Mouse (Mus musculus) limb, embryonic 11.5 days (tissue): ENCODE data around the gene Map2k4. TPM values are rescaled to one million over a fixed set of nuclear protein-coding genes. Genes with fewer than 3 reads are reported as not detected.

ENCODE experiments used
- ATAC-seq: fragments of 200-750 bp; cut with Nextera tagmentation; 2 replicates; pipeline ENCODE4 v1.8.0; 2017; ENCODE audit warnings: low read depth; ENCODE audit not compliant: insufficient number of reproducible peaks, low FRiP score, low TSS enrichment
- DNase-seq: peaks from one replicate; pipeline ENCODE4 v3.0.0-alpha.2; 2015; ENCODE audit warnings: low spot score
- H3K27ac ChIP-seq: fragments of 300-500 bp; sonication (generic); replicated peaks from 2 replicates; pipeline ENCODE4 v1.5.1; 2014; ENCODE audit warnings: low read depth, mild to moderate bottlenecking, low read length
- H3K27me3 ChIP-seq: fragments of 300-500 bp; sonication (generic); 2 replicates; pipeline ENCODE4 v1.6.1; 2014; ENCODE audit warnings: mild to moderate bottlenecking, low read length, mixed read lengths; ENCODE audit not compliant: control insufficient read depth, insufficient read depth
- H3K36me3 ChIP-seq: fragments of 300-500 bp; sonication (generic); 2 replicates; pipeline ENCODE4 v1.6.1; 2014; ENCODE audit warnings: mild to moderate bottlenecking, low read length, moderate library complexity, mixed read lengths; ENCODE audit not compliant: control insufficient read depth, insufficient read depth
- H3K4me1 ChIP-seq: fragments of 300-500 bp; sonication (generic); 2 replicates; pipeline ENCODE4 v1.6.1; 2014; ENCODE audit warnings: low read length, mixed read lengths; ENCODE audit not compliant: control insufficient read depth, insufficient read depth
- H3K4me2 ChIP-seq: fragments of 300-500 bp; sonication (generic); 2 replicates; pipeline ENCODE4 v1.6.1; 2014; ENCODE audit warnings: low read depth, mild to moderate bottlenecking, moderate library complexity; ENCODE audit not compliant: severe bottlenecking
- H3K4me3 ChIP-seq: fragments of 300-500 bp; sonication (generic); 2 replicates; pipeline ENCODE4 v1.5.1; 2014; ENCODE audit warnings: low read depth, low read length
- H3K9ac ChIP-seq: fragments of 300-500 bp; sonication (generic); 2 replicates; pipeline ENCODE4 v1.6.1; 2014; ENCODE audit warnings: mild to moderate bottlenecking, low read length
- H3K9me3 ChIP-seq: fragments of 300-500 bp; sonication (generic); 2 replicates; pipeline ENCODE4 v1.6.1; 2016; ENCODE audit warnings: low read length; ENCODE audit not compliant: control insufficient read depth
- WGBS: fragments of 180-500 bp; shearing (Covaris S2); extraction: QIAGEN DNeasy Blood & Tissue Kit; methylation state at CpG from one replicate; pipeline ENCODE4 v1.1.7; 2014; 5-methylcytosine and 5-hydroxymethylcytosine counted together
- polyA plus RNA-seq: library from polyadenylated mRNA; unstranded; fragments of >200 nt; fragmentation: Nextera tagmentation; extraction: Ambion mirVana; gene quantifications from 2 replicates; pipeline ENCODE4 v1.2.1, GENCODE M21; 2014

Gene Map2k4
- polyA plus RNA-seq, 1 experiment from 2014 or later = 86.6 TPM

DNA sequence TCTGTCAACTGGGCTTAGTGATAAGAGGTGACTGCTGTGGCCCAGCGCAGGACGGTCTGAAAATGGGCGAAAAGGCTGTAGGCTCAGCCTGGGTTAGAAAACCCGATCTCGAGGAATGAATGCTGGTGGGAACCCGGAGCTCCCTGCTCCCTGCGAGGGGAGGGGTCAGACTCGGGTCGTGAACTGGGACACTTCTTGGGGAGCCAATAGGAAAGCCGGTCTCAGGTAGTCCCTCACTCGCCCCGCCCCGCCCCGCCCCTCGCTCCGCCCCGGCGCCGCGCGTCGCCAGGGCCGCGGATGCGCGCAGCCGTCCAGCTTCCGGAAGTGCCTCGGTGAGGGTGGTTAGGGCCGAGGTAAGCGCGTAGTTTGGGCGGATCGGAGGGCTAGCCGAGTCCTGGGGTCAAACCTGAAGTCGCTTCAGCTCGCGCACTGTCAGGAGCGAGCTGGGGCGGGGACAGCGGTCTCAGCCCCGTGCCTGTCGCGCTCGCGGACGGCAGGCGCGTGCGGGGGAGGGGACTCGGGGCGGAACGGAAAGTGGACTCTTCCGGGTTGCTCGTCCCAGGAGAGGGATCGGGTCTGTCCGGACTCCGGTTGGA lies 18.9 kb upstream of the Map2k4 start, which contains the start of gene Zkscan6:
Zkscan6 (plus strand) TSS at position 267 of the 596 bp plus-strand sequence.
- WGBS = under 1% methylated on average over 49 of the region's 58 CpGs
- Histone ChIP-seq H3K4me3 (peak within 1 kb of the TSS; percentile 83), H3K4me2 (peak within 1 kb of the TSS; percentile 69), H3K27me3 (no peaks in the 10 kb centered on the region), H3K36me3 (no peaks in the 10 kb centered on the region), H3K9ac (peak within 1 kb of the TSS; percentile 83), H3K9me3 (no peaks in the 10 kb centered on the region), H3K27ac (peak within 1 kb of the TSS; percentile 68), H3K4me1 (no peaks in the 10 kb centered on the region)
- DNase-seq (peak; percentile 93), ATAC-seq (peak; percentile 95)

DNA sequence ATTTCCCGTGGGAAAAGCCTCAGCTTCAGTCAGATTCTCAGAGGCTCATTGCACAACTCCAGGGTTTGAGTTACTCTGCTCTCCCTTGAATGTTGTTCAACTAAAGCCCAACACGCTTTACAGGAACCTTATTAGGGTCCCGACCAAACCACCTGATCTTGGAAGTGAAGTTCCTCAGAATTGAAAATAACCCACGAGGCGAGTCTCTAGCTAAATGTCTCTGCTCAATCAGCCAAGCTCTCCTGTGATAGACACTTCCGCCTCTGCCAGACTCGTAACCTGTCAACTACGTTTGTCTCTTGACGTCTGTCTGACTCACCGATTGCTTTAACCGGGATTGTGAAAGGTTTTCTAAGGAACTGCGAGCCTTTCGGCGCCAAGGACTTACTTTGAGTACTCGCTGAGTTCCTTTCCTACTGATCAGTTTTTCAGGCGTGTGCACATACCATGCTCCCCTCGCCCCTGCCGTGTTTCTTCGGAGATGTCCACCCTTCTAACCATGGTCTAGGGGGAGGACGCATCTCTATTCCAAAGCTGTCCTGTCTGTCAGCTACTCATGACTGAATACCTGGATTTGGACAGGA lies 18.3 kb upstream of the Map2k4 start:
- Histone ChIP-seq H3K4me1 (no peaks in the 10 kb centered on the region), H3K9ac (no peak overlapping the region), H3K27me3 (no peaks in the 10 kb centered on the region), H3K4me2 (peak overlapping the region; percentile 69), H3K27ac (no peak overlapping the region), H3K9me3 (no peaks in the 10 kb centered on the region), H3K36me3 (no peaks in the 10 kb centered on the region), H3K4me3 (peak overlapping the region; percentile 83)
- WGBS = 3% methylated on average over 20 of the region's 20 CpGs
- DNase-seq = peak; percentile 32
- ATAC-seq = no peak

DNA sequence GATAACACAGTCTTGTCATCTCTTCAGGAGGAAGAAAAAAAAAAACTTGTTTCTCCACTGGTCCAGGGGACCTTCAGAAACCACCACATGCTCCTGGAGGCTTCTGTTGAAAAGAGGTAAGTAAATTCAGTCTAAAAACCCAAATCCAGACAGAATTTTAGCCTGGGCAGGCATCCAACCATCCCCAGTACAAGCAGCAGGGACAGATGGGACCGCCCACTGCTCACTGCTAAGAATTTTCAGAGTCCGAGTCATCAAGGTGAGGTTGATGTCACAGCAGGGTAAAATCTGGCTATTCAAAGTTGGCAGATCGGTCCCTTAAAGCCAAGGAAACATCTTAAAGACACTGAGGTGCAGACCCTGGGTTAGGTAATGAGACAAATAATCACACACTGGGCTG lies 13.8 kb upstream of the Map2k4 start:
- Histone ChIP-seq H3K4me1 (no peaks in the 10 kb centered on the region), H3K9ac (no peak overlapping the region), H3K4me3 (no peak overlapping the region), H3K27me3 (no peaks in the 10 kb centered on the region), H3K36me3 (no peaks in the 10 kb centered on the region), H3K9me3 (no peaks in the 10 kb centered on the region), H3K27ac (no peak overlapping the region), H3K4me2 (no peak overlapping the region)
- ATAC-seq (no peak), DNase-seq (no peak)
- 64% methylated on average over 3 of the region's 3 CpGs for WGBS

DNA sequence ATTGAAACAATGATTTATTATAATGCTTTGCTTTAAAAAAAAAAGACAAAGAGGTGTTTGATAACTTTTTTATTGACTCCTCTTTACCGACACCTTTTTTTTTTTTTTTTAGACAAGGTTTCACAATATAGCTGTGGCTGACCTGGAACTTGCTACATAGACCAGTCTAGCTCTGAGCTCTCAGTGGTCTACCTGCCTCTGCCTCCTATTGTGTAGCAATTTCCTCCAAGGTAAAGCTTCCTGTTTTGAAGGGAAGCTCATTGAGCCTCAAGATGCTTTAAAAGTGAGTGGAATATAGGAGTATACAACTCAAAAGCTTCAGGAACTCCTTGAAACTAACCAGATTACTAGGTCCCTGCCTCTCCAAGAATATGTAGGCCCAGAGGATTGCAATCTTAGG lies 7.8 kb upstream of the Map2k4 start:
- DNase-seq (no peak), ATAC-seq (no peak)
- Histone ChIP-seq H3K27me3 (no peaks in the 10 kb centered on the region), H3K36me3 (no peaks in the 10 kb centered on the region), H3K9ac (no peak overlapping the region), H3K4me3 (no peak overlapping the region), H3K4me1 (no peaks in the 10 kb centered on the region), H3K9me3 (no peaks in the 10 kb centered on the region), H3K4me2 (no peak overlapping the region), H3K27ac (no peak overlapping the region)
- 82% methylated on average over 1 of the region's 1 CpGs for WGBS

DNA sequence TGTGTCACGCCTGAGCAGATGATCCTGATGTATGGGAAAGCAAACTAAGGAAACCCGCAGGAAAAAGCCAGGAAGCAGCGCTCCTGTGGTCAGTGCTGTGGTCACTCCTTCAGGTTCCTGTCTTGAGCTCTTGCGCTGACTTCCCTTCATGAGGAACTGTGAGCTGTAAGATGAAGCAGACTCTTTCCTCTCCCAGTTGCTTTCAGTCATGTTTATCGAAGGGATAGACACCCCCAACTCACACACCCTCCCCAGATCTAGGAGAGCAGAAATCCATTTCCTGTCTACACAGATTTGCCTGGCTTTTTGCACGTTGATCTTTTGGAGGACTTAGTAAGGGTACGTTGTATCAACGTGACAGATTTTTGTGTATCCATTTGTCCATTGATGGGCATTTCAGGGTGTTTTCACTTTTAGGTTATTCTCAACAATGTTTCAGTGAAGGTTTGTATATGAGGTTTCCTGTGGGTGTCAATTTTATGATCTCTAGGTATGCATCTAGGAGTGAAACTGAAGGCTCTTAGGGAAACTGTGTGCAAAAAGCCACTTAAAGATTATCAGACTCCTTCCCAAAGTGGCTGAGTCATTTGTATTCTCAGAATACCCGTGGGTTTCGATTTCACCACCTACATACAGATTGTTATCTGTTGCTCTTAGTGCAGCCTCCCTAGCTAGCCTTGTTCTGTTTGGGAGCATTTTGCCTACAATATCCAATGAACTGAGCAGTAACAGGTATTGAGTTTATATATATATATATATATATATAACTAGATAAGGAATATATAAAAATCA lies 6.5 kb upstream of the Map2k4 start:
- ATAC-seq (no peak), DNase-seq (no peak)
- Histone ChIP-seq H3K36me3 (no peaks in the 10 kb centered on the region), H3K27ac (no peak overlapping the region), H3K4me1 (no peaks in the 10 kb centered on the region), H3K4me3 (no peak overlapping the region), H3K27me3 (no peaks in the 10 kb centered on the region), H3K9me3 (no peaks in the 10 kb centered on the region), H3K4me2 (no peak overlapping the region), H3K9ac (no peak overlapping the region)
- WGBS = 76% methylated on average over 10 of the region's 10 CpGs

DNA sequence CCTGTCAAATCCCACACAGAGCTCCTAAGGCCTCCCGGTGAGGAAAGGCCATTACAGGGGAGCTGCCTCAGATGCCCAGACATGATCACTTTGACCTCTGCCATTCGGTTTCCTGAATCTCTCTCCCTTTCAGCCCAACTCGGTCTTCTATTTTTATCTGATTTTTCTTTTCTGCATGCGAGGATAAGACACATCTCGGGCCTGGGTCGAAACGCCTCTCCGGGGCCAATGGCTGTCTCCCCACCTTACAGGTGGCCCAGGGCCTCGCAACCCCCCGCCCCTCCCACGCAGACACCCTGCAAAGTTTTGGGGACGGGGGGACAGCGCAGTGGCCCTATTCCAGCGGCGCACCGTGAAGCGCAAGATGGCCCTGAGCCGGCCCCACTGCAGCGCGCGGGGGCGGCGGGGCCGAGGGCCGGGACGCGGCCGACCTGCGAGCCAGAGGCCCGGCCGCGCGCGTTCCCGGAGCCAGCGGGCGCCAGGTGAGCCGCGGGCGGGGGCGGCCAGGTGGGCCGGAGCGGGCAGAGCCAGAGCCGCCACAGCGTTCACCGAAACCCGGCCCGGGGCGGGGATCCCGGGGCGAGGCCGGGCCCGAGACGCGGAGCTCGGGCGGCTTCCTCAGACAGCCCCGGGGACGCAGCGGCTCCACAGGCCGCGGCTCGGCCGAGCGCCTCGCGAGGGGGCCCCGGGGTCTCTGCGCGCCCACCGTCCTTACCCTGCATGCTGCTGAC lies 511 bp downstream of the Map2k4 start:
- Histone ChIP-seq H3K27ac (peak overlapping the region; percentile 77), H3K36me3 (no peaks in the 10 kb centered on the region), H3K4me2 (peak overlapping the region; percentile 51), H3K4me1 (no peaks in the 10 kb centered on the region), H3K4me3 (peak overlapping the region; percentile 87), H3K9ac (peak overlapping the region; percentile 98), H3K9me3 (no peaks in the 10 kb centered on the region), H3K27me3 (no peaks in the 10 kb centered on the region)
- ATAC-seq (peak; percentile 78), DNase-seq (peak; percentile 43)
- WGBS = 0% methylated on average over 45 of the region's 71 CpGs

DNA sequence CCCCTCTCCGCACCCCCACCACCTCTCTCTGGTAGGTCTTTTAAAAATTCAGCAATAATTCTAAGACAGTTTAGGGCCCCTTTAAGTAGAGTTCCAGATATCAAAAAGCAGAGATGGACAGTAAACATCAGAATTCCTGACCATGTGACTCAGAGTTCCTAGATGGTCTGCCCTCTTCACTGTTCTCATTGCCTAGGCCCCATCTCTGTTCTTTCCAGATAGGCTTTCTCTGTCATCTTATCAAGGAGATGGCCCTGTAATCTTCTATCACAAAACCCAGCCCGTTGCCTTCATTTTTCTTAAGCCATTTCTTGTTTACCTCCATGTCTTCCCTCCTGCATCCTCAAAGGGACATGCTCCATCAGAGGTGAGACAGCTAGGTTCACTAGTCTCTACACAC lies 1.9 kb downstream of the Map2k4 start:
- Histone ChIP-seq H3K36me3 (no peaks in the 10 kb centered on the region), H3K9ac (no peak overlapping the region), H3K4me3 (no peak overlapping the region), H3K4me1 (no peaks in the 10 kb centered on the region), H3K4me2 (no peak overlapping the region), H3K9me3 (no peaks in the 10 kb centered on the region), H3K27ac (no peak overlapping the region), H3K27me3 (no peaks in the 10 kb centered on the region)
- no peak for ATAC-seq
- no peak for DNase-seq
- 78% methylated on average over 2 of the region's 2 CpGs for WGBS

DNA sequence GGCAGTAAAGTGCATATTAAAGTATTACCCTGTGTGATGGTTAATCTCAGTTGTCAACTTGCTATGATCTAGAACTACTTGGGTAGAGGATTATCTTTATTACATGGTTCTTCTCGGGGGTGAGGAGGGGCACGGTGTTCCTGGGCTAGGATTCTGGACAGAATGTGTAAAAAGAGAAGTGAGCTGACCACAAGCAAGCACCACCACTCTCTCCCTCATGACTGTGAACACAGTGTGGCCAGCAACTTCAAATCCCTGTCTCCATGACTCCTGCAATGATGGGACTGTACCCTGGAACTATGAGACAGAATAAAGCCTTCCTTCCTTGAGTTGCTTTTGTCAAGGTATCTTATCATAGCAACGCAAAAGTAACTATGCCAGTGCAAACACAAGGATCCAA lies 6.5 kb downstream of the Map2k4 start:
- no peak for ATAC-seq
- Histone ChIP-seq H3K9ac (no peak overlapping the region), H3K4me1 (no peaks in the 10 kb centered on the region), H3K36me3 (no peaks in the 10 kb centered on the region; the same call in 1 of the 2 replicates), H3K9me3 (no peaks in the 10 kb centered on the region), H3K27ac (no peak overlapping the region), H3K4me2 (no peak overlapping the region), H3K4me3 (no peak overlapping the region), H3K27me3 (no peaks in the 10 kb centered on the region)
- 91% methylated on average over 3 of the region's 3 CpGs for WGBS
- DNase-seq = no peak
